Mouse (Mus musculus) liver, embryonic 13.5 days (tissue): ENCODE data around the gene Hba-x. TPM values are rescaled to one million over a fixed set of nuclear protein-coding genes. Genes with fewer than 3 reads are reported as not detected.

Experiments used
- ATAC-seq: fragments of 200-750 bp; cut with Nextera tagmentation; 2 replicates; pipeline ENCODE4 v1.8.0; 2017; ENCODE audit warnings: low read depth, mild to moderate bottlenecking, moderate number of reproducible peaks, moderate library complexity
- DNase-seq: peaks from one replicate; pipeline ENCODE4 v3.0.0; 2022
- H3K27ac ChIP-seq: fragments of 300-500 bp; sonication (generic); 2 replicates; pipeline ENCODE4 v1.5.1; 2015; ENCODE audit warnings: moderate library complexity, mild to moderate bottlenecking, inconsistent platforms
- H3K27me3 ChIP-seq: fragments of 300-500 bp; sonication (generic); 2 replicates; pipeline ENCODE4 v1.6.1; 2015; ENCODE audit warnings: mild to moderate bottlenecking, inconsistent platforms
- H3K36me3 ChIP-seq: fragments of 300-500 bp; sonication (generic); 2 replicates; pipeline ENCODE4 v1.6.1; 2015; ENCODE audit warnings: mild to moderate bottlenecking, inconsistent platforms
- H3K4me1 ChIP-seq: fragments of 300-500 bp; sonication (generic); replicated peaks from 2 replicates; pipeline ENCODE4 v1.6.1; 2015; ENCODE audit warnings: inconsistent platforms
- H3K4me2 ChIP-seq: fragments of 300-500 bp; sonication (generic); 2 replicates; pipeline ENCODE4 v1.6.1; 2015; ENCODE audit warnings: inconsistent platforms, mild to moderate bottlenecking, moderate library complexity
- H3K4me3 ChIP-seq: fragments of 300-500 bp; sonication (generic); replicated peaks from 2 replicates; pipeline ENCODE4 v1.5.1; 2015; ENCODE audit warnings: mild to moderate bottlenecking, inconsistent platforms
- H3K9ac ChIP-seq: fragments of 300-500 bp; sonication (generic); 2 replicates; pipeline ENCODE4 v1.6.1; 2015; ENCODE audit warnings: mild to moderate bottlenecking, inconsistent platforms
- H3K9me3 ChIP-seq: fragments of 300-500 bp; sonication (generic); replicated peaks from 2 replicates; pipeline ENCODE4 v1.6.1; 2016; ENCODE audit warnings: inconsistent platforms
- WGBS: fragments of 180-500 bp; shearing (Covaris S2); methylation state at CpG from one replicate; pipeline ENCODE4 v1.1.7; 2015; ENCODE audit not compliant: insufficient replicate concordance; 5-methylcytosine and 5-hydroxymethylcytosine counted together
- polyA plus RNA-seq: library from polyadenylated mRNA; unstranded; fragments of >200 nt; fragmentation: Nextera tagmentation; extraction: Ambion mirVana; gene quantifications from 2 replicates; pipeline ENCODE4 v1.2.1, GENCODE M21; 2015

Gene Hba-x
- polyA plus RNA-seq, 1 experiment from 2014 or later: 430 TPM

DNA sequence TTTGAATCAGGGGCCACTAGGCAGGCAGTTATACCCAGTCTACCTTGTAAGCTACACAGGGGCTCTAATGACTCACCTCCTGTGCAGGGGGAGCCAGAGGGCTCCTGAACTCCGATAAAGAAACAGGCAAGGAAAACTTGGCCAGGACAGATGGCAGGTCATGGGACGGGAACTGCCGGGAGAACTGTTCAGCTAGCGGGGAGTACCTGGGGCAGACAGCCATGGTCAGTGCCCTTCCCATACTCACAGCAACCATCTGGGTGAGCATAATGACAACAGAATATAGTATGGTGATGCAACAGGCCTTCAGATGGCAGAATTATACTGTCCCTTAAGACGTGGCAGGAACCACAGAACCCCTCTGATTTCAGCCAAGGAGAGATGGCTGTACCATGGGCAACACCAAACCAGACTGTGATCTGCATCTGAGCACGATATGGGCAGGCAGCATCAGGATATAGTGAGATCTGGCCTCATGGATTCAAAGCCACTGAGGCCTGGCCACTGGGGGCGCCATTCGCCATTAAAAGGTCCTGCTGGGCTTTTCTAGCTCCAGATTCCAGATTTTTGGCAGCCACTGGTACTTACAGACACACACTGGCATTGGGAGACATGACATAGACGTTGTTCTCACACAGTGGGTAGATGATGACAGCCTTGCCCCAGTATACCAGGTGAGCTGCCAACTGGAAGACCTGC is 39.3 kb upstream of the Hba-x start:
- Histone ChIP-seq H3K4me1 (peaks cover 58% of the 10 kb centered on the region), H3K36me3 (peaks cover 98% of the 10 kb centered on the region), H3K27ac (peak overlapping the region; percentile 97), H3K4me3 (no peak overlapping the region), H3K9ac (peak overlapping the region; percentile 81), H3K4me2 (no peak overlapping the region), H3K27me3 (no peaks in the 10 kb centered on the region), H3K9me3 (no peaks in the 10 kb centered on the region)
- ATAC-seq (no peak), DNase-seq (no peak)
- 60% methylated on average over 9 of the region's 9 CpGs for WGBS

GRCm38 (mm10) chr11:32237411-32237795 is 38.8 kb upstream of the Hba-x start:
- no peak for DNase-seq
- WGBS: 88% methylated on average over 3 of the region's 3 CpGs
- Histone ChIP-seq H3K9me3 (no peaks in the 10 kb centered on the region), H3K4me2 (no peak overlapping the region), H3K4me3 (no peak overlapping the region), H3K27me3 (no peaks in the 10 kb centered on the region), H3K4me1 (peaks cover 64% of the 10 kb centered on the region), H3K27ac (peak overlapping the region; percentile 97), H3K36me3 (peaks cover 94% of the 10 kb centered on the region), H3K9ac (peak overlapping the region; percentile 81)
- ATAC-seq: no peak

GRCm38 (mm10) chr11:32238093-32238860 is 37.9 kb upstream of the Hba-x start:
- Histone ChIP-seq H3K9ac (peak overlapping the region; percentile 81), H3K27me3 (no peaks in the 10 kb centered on the region), H3K4me1 (peaks cover 72% of the 10 kb centered on the region), H3K36me3 (peaks cover 93% of the 10 kb centered on the region), H3K4me3 (no peak overlapping the region), H3K4me2 (0 out of 2 replicates have a peak overlapping the region, but pooled peaks have one; percentile 15), H3K9me3 (no peaks in the 10 kb centered on the region), H3K27ac (peak overlapping the region; percentile 97)
- DNase-seq: peak; percentile 72
- peak; percentile 62 for ATAC-seq
- WGBS: 80% methylated on average over 5 of the region's 5 CpGs

DNA sequence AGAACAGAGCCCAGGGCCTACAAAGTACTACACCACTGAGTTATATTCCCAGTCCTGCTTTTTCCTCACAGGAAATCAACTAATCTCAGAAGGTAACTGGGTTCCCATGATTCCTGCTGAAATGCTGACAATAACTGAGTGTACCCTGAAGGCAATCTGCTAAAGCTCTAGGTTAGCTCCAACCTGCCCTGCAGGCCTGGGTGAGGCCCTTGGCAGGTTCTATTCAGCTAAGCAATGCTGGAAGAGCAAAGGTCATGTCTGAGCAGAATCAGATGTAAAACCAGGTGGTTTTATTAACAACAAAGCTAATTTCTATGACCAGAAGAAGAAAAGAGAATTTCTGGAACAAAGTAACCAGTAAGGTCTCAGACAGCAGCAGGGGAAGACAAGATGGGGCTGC is 34.8 kb upstream of the Hba-x start:
- Histone ChIP-seq H3K4me3 (no peak overlapping the region), H3K9ac (peak overlapping the region; percentile 81), H3K4me2 (no peak overlapping the region), H3K27me3 (no peaks in the 10 kb centered on the region), H3K27ac (peak overlapping the region; percentile 97), H3K9me3 (no peaks in the 10 kb centered on the region), H3K4me1 (peaks cover 95% of the 10 kb centered on the region), H3K36me3 (peaks cover 76% of the 10 kb centered on the region)
- ATAC-seq (no peak), DNase-seq (no peak)

- Histone ChIP-seq H3K4me1 (peaks cover 96% of the 10 kb centered on the region), H3K36me3 (peaks cover 76% of the 10 kb centered on the region), H3K9ac (peak overlapping the region; percentile 81), H3K27ac (peak overlapping the region; percentile 97), H3K9me3 (no peaks in the 10 kb centered on the region), H3K27me3 (no peaks in the 10 kb centered on the region), H3K4me2 (peak overlapping the region; percentile 26), H3K4me3 (no peak overlapping the region)
- 80% methylated on average over 3 of the region's 3 CpGs for WGBS
- ATAC-seq (peak; percentile 26), DNase-seq (no peak)
These were observed 34.0 kb upstream of the Hba-x start for GRCm38 (mm10) chr11:32242209-32242608.

- Histone ChIP-seq H3K4me1 (peaks cover 96% of the 10 kb centered on the region), H3K27ac (peak overlapping the region; percentile 97), H3K4me3 (no peak overlapping the region)
These were observed 32.8 kb upstream of the Hba-x start for GRCm38 (mm10) chr11:32243205-32243955.

DNA sequence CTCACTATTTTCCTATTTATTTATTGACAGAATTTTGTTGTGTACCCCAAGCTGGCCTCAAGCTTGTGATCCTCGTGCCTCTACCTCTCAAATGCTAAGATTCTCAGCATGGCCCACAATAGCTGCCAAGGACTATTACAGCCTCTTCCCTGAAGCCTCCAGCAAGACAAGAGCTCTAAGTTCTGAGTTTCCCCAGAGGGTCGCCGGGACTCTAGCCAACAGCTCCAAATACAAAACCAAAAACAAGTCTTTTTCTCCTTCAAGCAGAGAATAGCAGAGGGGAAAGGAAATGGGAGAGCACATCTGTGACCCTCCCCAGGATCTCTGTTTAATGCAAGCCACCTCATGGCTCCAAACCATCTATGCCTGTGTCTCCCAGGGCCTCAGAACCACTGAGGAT is 32.1 kb upstream of the Hba-x start:
- H3K27me3 ChIP-seq: no peaks in the 10 kb centered on the region
- peaks cover 73% of the 10 kb centered on the region for H3K36me3 ChIP-seq
- no peaks in the 10 kb centered on the region for H3K9me3 ChIP-seq
- DNase-seq: no peak
- peak overlapping the region; percentile 97 for H3K27ac ChIP-seq
- H3K4me3 ChIP-seq: no peak overlapping the region
- WGBS: 68% methylated on average over 3 of the region's 3 CpGs
- peaks cover 96% of the 10 kb centered on the region for H3K4me1 ChIP-seq
- no peak for ATAC-seq
- H3K4me2 ChIP-seq: peak overlapping the region; percentile 55; the same call in 1 of the 2 replicates
- peak overlapping the region; percentile 81 for H3K9ac ChIP-seq

More at GRCm38 (mm10) chr11:32243205-32243955, 32.8 kb upstream of the Hba-x start:
- H3K4me2 ChIP-seq: peak overlapping the region; percentile 26
- DNase-seq (no peak), ATAC-seq (no peak)
- WGBS: 69% methylated on average over 7 of the region's 7 CpGs
- H3K9me3 ChIP-seq: no peaks in the 10 kb centered on the region
- H3K9ac ChIP-seq: peak overlapping the region; percentile 81
- H3K27me3 ChIP-seq: no peaks in the 10 kb centered on the region
- peaks cover 75% of the 10 kb centered on the region for H3K36me3 ChIP-seq

DNA sequence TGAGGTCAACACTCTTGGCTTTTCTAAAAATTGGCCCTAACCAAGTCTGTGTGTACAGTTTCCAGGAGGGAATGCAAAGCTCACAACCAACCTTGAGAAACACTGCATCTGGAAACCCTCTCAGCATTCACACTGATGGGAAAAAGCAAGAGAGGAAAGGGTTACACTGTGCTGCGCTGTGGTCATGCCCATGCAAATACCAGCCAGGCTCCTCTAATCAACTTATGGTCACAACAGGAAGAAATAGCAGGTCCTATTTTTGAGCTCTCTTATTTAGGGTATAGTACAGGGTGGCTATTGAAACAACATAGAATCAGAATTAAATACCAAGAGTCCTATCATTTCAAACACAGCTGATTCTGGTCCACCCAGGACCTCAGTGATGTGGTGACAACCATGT is 31.6 kb upstream of the Hba-x start:
- no peak for ATAC-seq
- peak overlapping the region; percentile 81 for H3K9ac ChIP-seq

GRCm38 (mm10) chr11:32245614-32246013 is 30.6 kb upstream of the Hba-x start:
- 0 out of 2 replicates have a peak overlapping the region, but pooled peaks have one; percentile 10 for H3K4me3 ChIP-seq
- peaks cover 72% of the 10 kb centered on the region for H3K36me3 ChIP-seq
- H3K27ac ChIP-seq: peak overlapping the region; percentile 97
- peak; percentile 93 for DNase-seq
- peaks cover 97% of the 10 kb centered on the region for H3K4me1 ChIP-seq
- ATAC-seq: peak; percentile 96
- peak overlapping the region; percentile 81 for H3K9ac ChIP-seq
- H3K27me3 ChIP-seq: no peaks in the 10 kb centered on the region
- no peaks in the 10 kb centered on the region for H3K9me3 ChIP-seq
- 21% methylated on average over 6 of the region's 6 CpGs for WGBS
- H3K4me2 ChIP-seq: peak overlapping the region; percentile 55

More for the DNA sequence above, 31.6 kb upstream of the Hba-x start:
- WGBS: 67% methylated on average over 1 of the region's 1 CpGs
- Histone ChIP-seq H3K4me1 (peaks cover 97% of the 10 kb centered on the region), H3K9me3 (no peaks in the 10 kb centered on the region), H3K27me3 (no peaks in the 10 kb centered on the region), H3K27ac (peak overlapping the region; percentile 97), H3K36me3 (peaks cover 73% of the 10 kb centered on the region), H3K4me3 (no peak overlapping the region), H3K4me2 (peak overlapping the region; percentile 55)
- DNase-seq: no peak

- ATAC-seq (no peak), DNase-seq (peak; percentile 60)
- Histone ChIP-seq H3K27ac (peak overlapping the region; percentile 97), H3K9ac (peak overlapping the region; percentile 78), H3K4me3 (no peak overlapping the region), H3K27me3 (no peaks in the 10 kb centered on the region), H3K9me3 (no peaks in the 10 kb centered on the region), H3K36me3 (peaks cover 60% of the 10 kb centered on the region), H3K4me1 (peaks cover 95% of the 10 kb centered on the region), H3K4me2 (peak overlapping the region; percentile 36)
These were observed 29.1 kb upstream of the Hba-x start for GRCm38 (mm10) chr11:32247068-32247467.

GRCm38 (mm10) chr11:32248350-32248749 is 27.9 kb upstream of the Hba-x start:
- no peak overlapping the region for H3K4me2 ChIP-seq
- 57% methylated on average over 3 of the region's 3 CpGs for WGBS
- no peak for DNase-seq
- no peaks in the 10 kb centered on the region for H3K27me3 ChIP-seq
- H3K36me3 ChIP-seq: peaks cover 63% of the 10 kb centered on the region
- H3K9me3 ChIP-seq: no peaks in the 10 kb centered on the region
- H3K9ac ChIP-seq: peak overlapping the region; percentile 78
- peak overlapping the region; percentile 97 for H3K27ac ChIP-seq
- H3K4me1 ChIP-seq: peaks cover 94% of the 10 kb centered on the region
- no peak for ATAC-seq
- H3K4me3 ChIP-seq: no peak overlapping the region
